Mouse (Mus musculus): ENCODE data around the gene Neu2. TPM values are rescaled to one million over a fixed set of nuclear protein-coding genes. Genes with fewer than 3 reads are reported as not detected.
"Not testable (repeated sequence)": the region's sequence is repeated elsewhere in the genome, so short reads cannot be mapped to it uniquely, and the experiment has no call there.

Gene Neu2
- polyA plus RNA-seq (2015; fragmentation: Nextera tagmentation; extraction: Ambion mirVana), result 0.29 and 0.41 TPM in 2 replicates

- Histone ChIP-seq H3K27ac (no peak within 1 kb of the TSS), H3K9me3 (replicated peaks) (no peaks in the 10 kb centered on the region), H3K36me3 (no peaks in the 10 kb centered on the region), H3K9ac (peak within 1 kb of the TSS; percentile 50), H3K4me1 (peaks cover 20% of the 10 kb centered on the region), H3K27me3 (peaks cover 64% of the 10 kb centered on the region), H3K4me3 (replicated peaks) (peak within 1 kb of the TSS; percentile 68), H3K4me2 (peak within 1 kb of the TSS; percentile 100)
- WGBS, result under 1% methylated on average over 55 of the region's 56 CpGs
- ATAC-seq (replicated peaks; ENCODE audit: low FRiP score), result peak; percentile 66
These were observed at the start of gene Neu2 for GRCm38 (mm10) chr1:87509561-87510165. TSS of gene Neu2 (plus strand) at chr1:87509889.

GRCm38 (mm10) chr1:87467469-87467868, 42.2 kb upstream of the Neu2 start:
- no peak overlapping the region for H3K27ac ChIP-seq
- H3K36me3 ChIP-seq, result no peaks in the 10 kb centered on the region
- H3K9me3 ChIP-seq (replicated peaks), result no peaks in the 10 kb centered on the region
- no peak overlapping the region for H3K4me3 ChIP-seq (replicated peaks)
- no peak for ATAC-seq (replicated peaks; ENCODE audit: low FRiP score)
- H3K9ac ChIP-seq, result no peak overlapping the region
- WGBS, result 46% methylated on average over 9 of the region's 9 CpGs
- H3K4me2 ChIP-seq, result peak overlapping the region; percentile 36; the same call in 1 of the 2 replicates
- H3K27me3 ChIP-seq, result no peaks in the 10 kb centered on the region
- no peaks in the 10 kb centered on the region for H3K4me1 ChIP-seq

- Histone ChIP-seq H3K9me3 (replicated peaks) (no peaks in the 10 kb centered on the region), H3K4me2 (no peak overlapping the region), H3K27me3 (no peaks in the 10 kb centered on the region), H3K27ac (no peak overlapping the region), H3K9ac (no peak overlapping the region), H3K4me1 (no peaks in the 10 kb centered on the region), H3K36me3 (no peaks in the 10 kb centered on the region), H3K4me3 (replicated peaks) (no peak overlapping the region)
- WGBS, result 72% methylated on average over 6 of the region's 6 CpGs
- no peak for ATAC-seq (replicated peaks; ENCODE audit: low FRiP score)
These were observed 41.4 kb upstream of the Neu2 start for GRCm38 (mm10) chr1:87468321-87468720.

GRCm38 (mm10) chr1:87469971-87470370, 39.7 kb upstream of the Neu2 start, which contains the start of gene Snorc:
TSS of gene Snorc (plus strand) at chr1:87470271.
- not testable (repeated sequence) for ATAC-seq (replicated peaks; ENCODE audit: low FRiP score); H3K4me1 ChIP-seq; H3K4me3 ChIP-seq (replicated peaks); H3K36me3 ChIP-seq; H3K9me3 ChIP-seq (replicated peaks); H3K9ac ChIP-seq; H3K27ac ChIP-seq; H3K4me2 ChIP-seq
- WGBS, result 41% methylated on average over 6 of the region's 10 CpGs
- peaks cover 14% of the 10 kb centered on the region for H3K27me3 ChIP-seq

DNA sequence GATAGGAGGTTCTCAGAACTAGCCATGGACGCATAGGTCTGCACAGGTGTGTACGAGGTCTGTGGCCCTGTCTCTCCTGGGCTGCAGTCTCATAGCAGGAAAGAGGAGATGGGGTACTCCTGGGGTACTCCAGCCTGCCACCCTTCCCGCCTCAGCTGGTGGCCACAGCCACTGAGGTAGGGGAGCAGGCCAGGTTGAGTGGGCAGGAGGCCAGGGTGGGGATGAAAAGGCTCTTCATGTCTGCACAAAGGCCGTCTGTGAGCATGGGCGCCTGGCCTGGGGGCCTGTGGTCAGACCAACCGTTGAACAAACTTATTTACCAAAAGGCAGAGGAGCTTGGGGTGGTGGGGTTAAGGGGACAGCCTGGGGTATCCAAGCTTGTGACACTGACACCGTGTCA, 37.8 kb upstream of the Neu2 start:
- H3K27ac ChIP-seq, result no peak overlapping the region
- peaks cover 33% of the 10 kb centered on the region for H3K27me3 ChIP-seq
- no peaks in the 10 kb centered on the region for H3K9me3 ChIP-seq (replicated peaks)
- no peak overlapping the region for H3K9ac ChIP-seq
- 82% methylated on average over 7 of the region's 7 CpGs for WGBS
- H3K36me3 ChIP-seq, result no peaks in the 10 kb centered on the region
- no peak for ATAC-seq (replicated peaks; ENCODE audit: low FRiP score)
- H3K4me1 ChIP-seq, result peaks cover 7% of the 10 kb centered on the region
- no peak overlapping the region for H3K4me2 ChIP-seq
- H3K4me3 ChIP-seq (replicated peaks), result no peak overlapping the region

DNA sequence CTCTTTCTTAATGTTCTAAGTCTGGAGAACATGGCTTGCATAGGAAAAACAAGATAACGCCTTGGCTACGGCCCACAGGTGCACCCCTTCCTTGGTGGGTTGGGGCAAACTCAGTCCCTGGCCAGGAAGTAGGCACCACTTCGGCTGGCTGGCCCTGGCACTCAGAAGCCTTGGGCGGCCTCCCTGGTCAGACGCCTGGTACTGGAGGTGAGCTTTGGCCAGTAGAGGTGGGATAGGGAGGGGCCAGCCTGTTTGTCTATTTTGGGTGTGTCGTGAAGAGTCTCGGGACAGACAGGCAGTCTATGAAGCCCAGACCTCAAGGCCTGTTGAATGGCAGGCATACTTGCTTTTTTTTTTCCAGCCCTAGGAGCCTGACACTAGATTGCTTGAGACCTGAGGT, 37.1 kb upstream of the Neu2 start:
- ATAC-seq (replicated peaks; ENCODE audit: low FRiP score), result no peak
- no peak overlapping the region for H3K4me2 ChIP-seq
- peaks cover 40% of the 10 kb centered on the region for H3K27me3 ChIP-seq
- H3K27ac ChIP-seq, result no peak overlapping the region
- H3K9me3 ChIP-seq (replicated peaks), result no peaks in the 10 kb centered on the region
- H3K9ac ChIP-seq, result no peak overlapping the region
- H3K4me1 ChIP-seq, result peaks cover 7% of the 10 kb centered on the region
- no peaks in the 10 kb centered on the region for H3K36me3 ChIP-seq
- 91% methylated on average over 7 of the region's 7 CpGs for WGBS
- H3K4me3 ChIP-seq (replicated peaks), result no peak overlapping the region

DNA sequence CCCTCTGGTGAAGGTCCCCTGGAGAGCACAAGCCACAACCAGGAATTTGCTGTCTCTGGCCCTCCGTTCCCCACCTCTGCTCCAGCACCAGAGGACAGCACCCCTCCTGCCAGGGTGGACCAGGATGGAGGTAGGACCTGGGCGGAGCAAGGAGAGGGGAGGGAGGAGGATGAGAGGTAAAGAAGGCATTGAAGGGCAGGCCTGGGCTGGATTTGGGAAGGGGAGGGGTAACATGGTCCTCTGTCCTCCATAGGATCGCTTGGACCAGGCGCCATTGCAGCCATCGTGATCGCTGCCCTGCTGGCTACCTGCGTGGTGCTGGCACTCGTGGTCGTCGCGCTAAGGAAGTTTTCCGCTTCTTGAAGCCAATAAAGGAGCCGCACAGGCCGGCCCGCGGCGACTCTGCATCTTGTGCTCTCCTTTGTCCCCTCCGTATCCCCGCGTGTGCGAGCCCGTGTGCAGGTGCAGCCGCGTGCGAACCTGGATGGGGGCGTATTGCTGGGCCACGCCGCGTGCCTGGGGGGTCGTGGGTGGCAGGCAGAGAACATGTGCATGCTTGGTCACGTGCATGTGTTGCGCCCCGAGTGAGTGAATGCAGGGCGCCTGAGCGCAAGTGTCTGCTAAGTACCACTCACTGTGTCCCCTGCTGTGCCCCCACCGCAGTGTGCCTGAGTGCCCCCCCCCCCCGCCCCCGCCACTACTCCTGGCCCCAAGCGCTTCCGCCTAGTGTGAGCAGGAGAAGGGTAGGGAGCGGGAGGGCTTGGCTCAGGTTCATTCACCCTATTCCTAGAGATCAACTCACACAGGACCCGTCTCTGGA, 34.4 kb upstream of the Neu2 start:
- peak overlapping the region; percentile 35 for H3K4me3 ChIP-seq (replicated peaks)
- H3K4me1 ChIP-seq, result peaks cover 7% of the 10 kb centered on the region
- ATAC-seq (replicated peaks; ENCODE audit: low FRiP score), result no peak
- peak overlapping the region; percentile 66 for H3K4me2 ChIP-seq
- 1% methylated on average over 40 of the region's 42 CpGs for WGBS
- H3K9me3 ChIP-seq (replicated peaks), result no peaks in the 10 kb centered on the region
- H3K36me3 ChIP-seq, result no peaks in the 10 kb centered on the region
- H3K27ac ChIP-seq, result no peak overlapping the region
- H3K9ac ChIP-seq, result peak overlapping the region; percentile 15; the same call in 1 of the 2 replicates
- H3K27me3 ChIP-seq, result peaks cover 41% of the 10 kb centered on the region

- no peaks in the 10 kb centered on the region for H3K36me3 ChIP-seq
- H3K9me3 ChIP-seq (replicated peaks), result no peaks in the 10 kb centered on the region
- WGBS, result 92% methylated on average over 4 of the region's 4 CpGs
- no peak overlapping the region for H3K9ac ChIP-seq
- no peak overlapping the region for H3K27ac ChIP-seq
- H3K4me3 ChIP-seq (replicated peaks), result no peak overlapping the region
- ATAC-seq (replicated peaks; ENCODE audit: low FRiP score), result no peak
- no peak overlapping the region for H3K4me2 ChIP-seq
- H3K27me3 ChIP-seq, result peaks cover 2% of the 10 kb centered on the region; the same call in 1 of the 2 replicates
- H3K4me1 ChIP-seq, result no peaks in the 10 kb centered on the region
These were observed 27.1 kb upstream of the Neu2 start for GRCm38 (mm10) chr1:87482546-87482945.

DNA sequence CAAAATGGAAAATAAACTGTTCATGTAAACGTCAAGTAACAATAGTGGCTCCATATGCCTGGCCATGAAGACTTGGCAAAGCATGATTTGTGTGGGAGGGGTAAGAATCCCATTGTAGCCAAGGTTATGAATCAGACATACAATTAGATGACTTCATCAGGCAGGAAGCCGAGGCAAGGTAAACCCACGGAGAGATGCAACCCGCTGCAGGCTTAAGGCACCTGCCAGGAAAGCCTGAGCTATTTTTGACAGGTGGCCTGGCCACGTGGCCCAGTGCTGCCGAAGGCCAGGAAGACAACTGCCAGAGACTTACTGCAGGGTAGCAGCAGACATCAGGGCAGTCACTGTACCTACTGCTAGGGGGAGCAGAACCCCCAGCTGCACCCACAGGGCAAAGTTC, 23.3 kb upstream of the Neu2 start:
- no peak overlapping the region for H3K4me3 ChIP-seq (replicated peaks)
- WGBS, result 64% methylated on average over 6 of the region's 6 CpGs

GRCm38 (mm10) chr1:87492285-87492684, 17.4 kb upstream of the Neu2 start:
- H3K4me1 ChIP-seq, result no peaks in the 10 kb centered on the region
- no peak overlapping the region for H3K9ac ChIP-seq
- 79% methylated on average over 3 of the region's 3 CpGs for WGBS
- H3K36me3 ChIP-seq, result no peaks in the 10 kb centered on the region
- H3K4me2 ChIP-seq, result no peak overlapping the region
- H3K27me3 ChIP-seq, result no peaks in the 10 kb centered on the region
- H3K9me3 ChIP-seq (replicated peaks), result no peaks in the 10 kb centered on the region
- H3K4me3 ChIP-seq (replicated peaks), result no peak overlapping the region
- no peak for ATAC-seq (replicated peaks; ENCODE audit: low FRiP score)
- no peak overlapping the region for H3K27ac ChIP-seq

More for the DNA sequence above, 23.3 kb upstream of the Neu2 start:
- no peak overlapping the region for H3K9ac ChIP-seq
- no peak for ATAC-seq (replicated peaks; ENCODE audit: low FRiP score)
- H3K27me3 ChIP-seq, result no peaks in the 10 kb centered on the region
- H3K4me1 ChIP-seq, result no peaks in the 10 kb centered on the region
- no peaks in the 10 kb centered on the region for H3K9me3 ChIP-seq (replicated peaks)
- H3K27ac ChIP-seq, result no peak overlapping the region
- no peak overlapping the region for H3K4me2 ChIP-seq
- H3K36me3 ChIP-seq, result no peaks in the 10 kb centered on the region

DNA sequence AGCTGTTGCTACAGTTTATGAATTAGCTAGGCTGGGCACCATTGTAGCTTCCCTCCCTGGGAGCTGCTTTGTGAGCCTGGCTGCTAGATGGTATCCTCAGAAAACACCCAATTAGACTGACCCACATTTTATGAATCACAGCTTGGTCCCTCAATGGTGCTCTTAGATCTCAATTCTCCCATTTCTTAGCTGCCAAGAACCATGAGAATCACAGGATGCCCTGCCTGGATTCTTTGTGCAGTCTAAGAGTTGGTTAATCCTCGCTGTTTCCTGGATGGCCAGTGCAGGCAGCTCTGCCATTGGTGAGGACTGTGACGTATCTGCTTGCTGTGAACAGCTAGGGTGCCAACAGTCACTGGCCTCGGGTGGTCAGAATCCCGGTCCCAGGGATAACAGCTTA, 16.1 kb upstream of the Neu2 start:
- no peaks in the 10 kb centered on the region for H3K4me1 ChIP-seq
- no peak overlapping the region for H3K27ac ChIP-seq
- no peak for ATAC-seq (replicated peaks; ENCODE audit: low FRiP score)
- WGBS, result 72% methylated on average over 4 of the region's 4 CpGs
- no peak overlapping the region for H3K4me3 ChIP-seq (replicated peaks)
- no peak overlapping the region for H3K9ac ChIP-seq
- no peaks in the 10 kb centered on the region for H3K27me3 ChIP-seq
- H3K36me3 ChIP-seq, result no peaks in the 10 kb centered on the region
- H3K4me2 ChIP-seq, result no peak overlapping the region
- no peaks in the 10 kb centered on the region for H3K9me3 ChIP-seq (replicated peaks)

GRCm38 (mm10) chr1:87505524-87505923, 4.2 kb upstream of the Neu2 start:
- ATAC-seq (replicated peaks; ENCODE audit: low FRiP score), result no peak
- whole genome bisulfite sequencing, result 89% methylated on average over 4 of the region's 4 CpGs
- peaks cover 43% of the 10 kb centered on the region for H3K27me3 ChIP-seq
- no peak overlapping the region for H3K4me3 ChIP-seq (replicated peaks)
- no peaks in the 10 kb centered on the region for H3K9me3 ChIP-seq (replicated peaks)
- H3K4me1 ChIP-seq, result peaks cover 26% of the 10 kb centered on the region
- no peak overlapping the region for H3K9ac ChIP-seq
- no peak overlapping the region for H3K27ac ChIP-seq
- no peaks in the 10 kb centered on the region for H3K36me3 ChIP-seq
- no peak overlapping the region for H3K4me2 ChIP-seq

Measured in kidney, embryonic 15.5 days (tissue).